Mouse (Mus musculus) T-helper 2 cell (primary cell): ENCODE data around the gene Gm49359.

Source experiments
- in situ Hi-C: fragments of 300-600 bp; cut with MboI, MseI; formaldehyde crosslinking; loops from one replicate; pipeline ENCODE4 v1.15.1; 2025; ENCODE audit warnings: high pct_unique_total_duplicates

Gm49359 gene

DNA sequence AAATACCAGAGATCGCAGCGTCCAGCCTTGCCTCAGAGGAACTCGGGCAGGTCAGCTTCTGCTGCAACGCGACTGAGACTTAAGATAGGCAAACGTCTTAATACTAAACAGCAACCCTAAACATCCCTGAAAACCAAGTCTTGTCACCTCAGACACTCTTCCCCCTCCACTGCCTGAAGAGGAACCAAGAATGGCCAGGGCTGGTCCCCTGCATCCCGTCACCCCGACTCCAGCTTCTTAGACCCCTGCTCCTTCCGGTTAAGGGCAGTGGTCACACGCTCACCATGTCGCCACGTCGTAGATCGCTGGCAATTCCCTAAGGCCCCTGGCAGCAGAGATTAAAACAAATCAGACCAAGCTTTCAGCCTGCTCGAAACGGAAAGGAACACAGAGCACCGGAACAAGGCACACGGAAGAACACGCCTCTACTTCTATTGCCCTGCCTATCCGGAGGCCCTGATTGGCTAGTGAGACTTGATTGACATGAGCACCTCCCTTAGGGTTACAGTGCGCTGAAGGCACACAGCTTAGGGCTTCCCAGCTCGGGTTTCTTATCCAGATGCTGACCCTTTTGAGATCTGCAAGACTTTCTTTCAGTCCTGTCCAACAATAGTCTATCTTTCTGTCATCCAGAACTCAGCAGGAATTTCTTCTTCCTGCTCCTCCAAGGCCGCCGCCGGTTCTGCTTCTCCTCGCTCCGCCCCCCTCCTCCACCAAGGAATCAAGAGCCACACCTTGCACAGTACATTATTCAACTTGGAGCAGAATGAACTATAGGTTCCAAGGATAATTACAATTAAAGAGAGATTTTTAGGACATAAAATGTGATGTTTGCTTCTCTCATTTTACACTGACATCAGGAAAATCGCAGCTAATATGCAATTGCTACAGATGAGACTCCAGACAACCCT, at the start of gene Gm49359:
Gene Gm49359 (minus strand): TSS at position 409 of the 911 bp plus-strand sequence.
- in situ Hi-C loops: loop anchor here (5.0 to 25.0 kb wide), 3 partner anchors 298 to 771 kb away; partner anchors contain the start of genes Fbp2 and Platr25

DNA sequence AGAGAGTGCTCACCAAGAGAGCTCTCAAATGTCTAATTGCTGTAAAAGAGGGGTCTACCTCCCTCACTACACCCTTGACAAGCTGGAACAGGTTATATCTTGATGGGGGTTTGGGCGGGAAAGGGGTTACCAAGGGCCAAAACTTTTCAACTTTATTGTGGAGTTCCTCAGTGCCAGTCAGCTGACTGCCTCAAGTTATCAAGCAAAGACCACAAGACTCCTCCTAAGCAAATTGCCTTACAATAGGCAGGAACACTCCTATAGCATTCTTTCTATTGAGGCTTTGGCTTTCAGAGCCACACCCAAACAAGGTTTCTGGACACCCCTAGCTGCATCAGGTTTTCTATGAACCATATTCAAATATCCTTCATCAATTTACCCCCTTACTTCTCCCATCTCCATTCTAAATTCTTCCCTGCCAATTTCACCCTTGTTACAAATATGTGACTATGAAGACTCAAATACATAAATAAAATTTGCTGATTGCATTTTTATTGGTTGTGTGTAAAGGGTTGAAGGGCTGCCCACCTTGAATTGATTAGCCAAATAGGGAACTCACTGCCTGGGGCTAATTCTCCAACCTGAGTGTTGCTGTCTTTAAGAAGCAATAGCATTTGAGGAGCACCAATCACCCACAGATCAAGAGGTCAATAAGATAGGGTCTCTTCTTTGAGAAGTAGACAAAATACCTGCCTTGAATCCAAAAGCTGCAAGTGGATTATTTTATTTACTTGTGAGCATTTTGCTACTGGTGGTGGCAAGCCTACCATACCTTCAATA, 44.2 kb upstream of the Gm49359 start:
- in situ Hi-C loops: loop anchor here (10.0 kb wide), 1 partner anchor 336 kb away; no protein-coding TSS in a partner anchor

GRCm38 (mm10) chr13:62472661-62473060, 6.0 kb upstream of the Gm49359 start:
- in situ Hi-C loops: loop anchor here (25.0 kb wide), 1 partner anchor 765 kb away; no protein-coding TSS in a partner anchor

DNA sequence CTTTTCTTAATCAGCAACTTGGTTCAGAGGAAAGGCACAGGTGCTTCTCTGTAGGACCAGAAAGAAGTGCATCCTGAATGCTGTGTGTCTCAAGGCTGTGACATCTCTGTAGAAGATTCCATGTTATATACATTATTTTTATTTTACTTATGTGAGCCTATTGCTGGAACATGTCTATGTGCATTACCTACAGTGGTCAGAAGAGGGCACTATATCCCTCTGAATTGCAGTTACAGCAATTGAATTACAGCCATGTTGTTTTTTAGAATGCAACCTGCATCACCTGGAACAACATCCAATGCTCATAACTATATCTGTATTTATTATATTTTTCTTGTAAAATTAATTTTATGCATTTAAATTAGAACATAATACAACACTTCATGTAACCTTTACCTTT, 3.3 kb upstream of the Gm49359 start:
- in situ Hi-C loops: loop anchor here (5.0 to 25.0 kb wide), 3 partner anchors 295 to 767 kb away; partner anchors contain the start of genes Fbp2 and Platr25
